In genomic region chr13:104982781-104983353, GRCm38 (mm10) we compare ENCODE assay signal across 11 mouse cellular contexts.
DNase-seq lines count a peak whose midpoint lies in the region.
"Had no signal": no experiment of that assay in that cellular context is flagged by ENCODE, and none has a peak within 500 bp of the region (broad histone marks: within the 10 kb centered on the region; RNA-seq: fewer than 3 reads in every experiment).

No protein-coding gene starts in this region.

- peak; percentile 51 for DNase-seq in layer of hippocampus, adult 11-12 months (ENCODE audit: low spot score)
- no peak for DNase-seq in layer of hippocampus, postnatal 25 days (ENCODE audit: extremely low spot score in 1 of 2, low spot score in 1 of 2)
- DNase-seq in right cerebral cortex, adult 2 months (ENCODE audit: low spot score in 2 of 2): peak; percentile 52 to 63
- DNase-seq in right cerebral cortex, postnatal 14 days: no peak
- DNase-seq in cerebellum, postnatal 25 days: peak; percentile 43 to 67
- peak; percentile 91 for DNase-seq in telencephalon, adult 2 months (ENCODE audit: low read depth, low spot score)
- no peak for DNase-seq in spleen, postnatal 36 days (ENCODE audit: low spot score in 2 of 2)
- DNase-seq: kidney, postnatal 25 days; liver, postnatal 0 days; lung, postnatal 36 days; retina, postnatal 1 day had no signal

Comparison
In these comparisons a context has a peak if more than half of its experiments do, and no peak if none do; other contexts are left out.
1. DNase-seq: peak in layer of hippocampus, adult 11-12 months (single experiment), right cerebral cortex, adult 2 months (2 of 2), cerebellum, postnatal 25 days (2 of 2) and telencephalon, adult 2 months (single experiment); none in layer of hippocampus, postnatal 25 days (0 of 2), right cerebral cortex, postnatal 14 days (single experiment) and spleen, postnatal 36 days (0 of 2).